Mouse (Mus musculus): ENCODE results near the gene Emp3.
"Not testable (repeated sequence)": the region's sequence is repeated elsewhere in the genome, so short reads cannot be mapped to it uniquely, and the experiment has no call there.

Emp3 gene

GRCm38 (mm10) chr7:45915011-45915410 is 6.2 kb downstream of the Emp3 start:
- no peak for DNase-seq (ENCODE audit: low spot score)

GRCm38 (mm10) chr7:45914067-45914466 is 7.1 kb downstream of the Emp3 start:
- DNase-seq (ENCODE audit: low spot score) = no peak

GRCm38 (mm10) chr7:45909145-45909544 is 12.1 kb downstream of the Emp3 start:
- DNase-seq (ENCODE audit: low spot score) = no peak

GRCm38 (mm10) chr7:45908384-45908783 is 12.8 kb downstream of the Emp3 start:
- DNase-seq (ENCODE audit: low spot score) = no peak

GRCm38 (mm10) chr7:45906622-45907021 is 14.6 kb downstream of the Emp3 start:
- no peak for DNase-seq (ENCODE audit: low spot score)

GRCm38 (mm10) chr7:45902481-45903002 is 18.7 kb downstream of the Emp3 start:
- DNase-seq (ENCODE audit: low spot score) = peak; percentile 45

GRCm38 (mm10) chr7:45901562-45901961 is 19.6 kb downstream of the Emp3 start:
- peak; percentile 65 for DNase-seq (ENCODE audit: low spot score)

GRCm38 (mm10) chr7:45898125-45898524 is 23.1 kb downstream of the Emp3 start:
- DNase-seq (ENCODE audit: low spot score) = peak; percentile 57

GRCm38 (mm10) chr7:45897258-45897757 is 23.9 kb downstream of the Emp3 start:
- peak; percentile 77 for DNase-seq (ENCODE audit: low spot score)

GRCm38 (mm10) chr7:45896517-45897257 is 24.5 kb downstream of the Emp3 start, which contains the start of the genes Syngr4 and Tmem143:
Syngr4 (minus strand) TSS chr7:45896714.
Tmem143 (plus strand) TSS chr7:45896941.
- DNase-seq (ENCODE audit: low spot score) = peak; percentile 100

GRCm38 (mm10) chr7:45895931-45896516 is 25.2 kb downstream of the Emp3 start:
- DNase-seq (ENCODE audit: low spot score) = no peak

- DNase-seq (ENCODE audit: low spot score) = no peak
Observed at GRCm38 (mm10) chr7:45892651-45893050, 28.6 kb downstream of the Emp3 start.

GRCm38 (mm10) chr7:45887246-45887645 is 34.0 kb downstream of the Emp3 start:
- no peak for DNase-seq (ENCODE audit: low spot score)

GRCm38 (mm10) chr7:45881011-45881410 is 40.2 kb downstream of the Emp3 start:
- DNase-seq (ENCODE audit: low spot score) = no peak

GRCm38 (mm10) chr7:45880531-45880930 is 40.7 kb downstream of the Emp3 start:
- DNase-seq (ENCODE audit: low spot score) = no peak

- not testable (repeated sequence) for DNase-seq (ENCODE audit: low spot score)
Observed at GRCm38 (mm10) chr7:45878278-45878677, 42.9 kb downstream of the Emp3 start, which contains the start of gene Grin2d. Grin2d (minus strand) TSS chr7:45878378.

- DNase-seq (ENCODE audit: low spot score) = no peak
Observed at GRCm38 (mm10) chr7:45876895-45877294, 44.3 kb downstream of the Emp3 start.

GRCm38 (mm10) chr7:45873061-45873947 is 47.9 kb downstream of the Emp3 start:
- DNase-seq (ENCODE audit: low spot score) = peak; percentile 73

- DNase-seq (ENCODE audit: low spot score) = peak; percentile 96
Observed at GRCm38 (mm10) chr7:45872624-45873023, 48.6 kb downstream of the Emp3 start, which contains the start of gene Kdelr1. Kdelr1 (plus strand) TSS chr7:45872772.

- peak; percentile 10 for DNase-seq (ENCODE audit: low spot score)
Observed at GRCm38 (mm10) chr7:45870282-45871058, 50.7 kb downstream of the Emp3 start.

GRCm38 (mm10) chr7:45869787-45870186 is 51.4 kb downstream of the Emp3 start:
- no peak for DNase-seq (ENCODE audit: low spot score)
